Mouse (Mus musculus) left cerebral cortex, adult 6 months (tissue): Measurements from ENCODE around the gene Prdm1. TPM values are rescaled to one million over a fixed set of nuclear protein-coding genes. Genes with fewer than 3 reads are reported as not detected.

Experiments used
- long read RNA-seq, 2 experiments: library from polyadenylated mRNA; unstranded; transcript quantifications; one replicate each; pipeline ENCODE4 v2.0.0; 2019 to 2020
- polyA plus RNA-seq: library from polyadenylated mRNA; unstranded; fragments of <200 nt; fragmentation: Nextera tagmentation; gene quantifications from 2 replicates; pipeline ENCODE4 v1.2.3, GENCODE M21; 2021

Prdm1 gene
- polyA plus RNA-seq = 0.29 and 0.69 TPM in 2 replicates
- long read RNA-seq, experiment 1, full-length matches to known transcripts = 1 of 1 reads
- long read RNA-seq, experiment 1, partial matches to known transcripts = 0 of 1 reads
- long read RNA-seq, experiment 1, other reads (novel, unspliced or antisense) = 0 of 1 reads
- long read RNA-seq, experiment 2 = 0 reads

DNA sequence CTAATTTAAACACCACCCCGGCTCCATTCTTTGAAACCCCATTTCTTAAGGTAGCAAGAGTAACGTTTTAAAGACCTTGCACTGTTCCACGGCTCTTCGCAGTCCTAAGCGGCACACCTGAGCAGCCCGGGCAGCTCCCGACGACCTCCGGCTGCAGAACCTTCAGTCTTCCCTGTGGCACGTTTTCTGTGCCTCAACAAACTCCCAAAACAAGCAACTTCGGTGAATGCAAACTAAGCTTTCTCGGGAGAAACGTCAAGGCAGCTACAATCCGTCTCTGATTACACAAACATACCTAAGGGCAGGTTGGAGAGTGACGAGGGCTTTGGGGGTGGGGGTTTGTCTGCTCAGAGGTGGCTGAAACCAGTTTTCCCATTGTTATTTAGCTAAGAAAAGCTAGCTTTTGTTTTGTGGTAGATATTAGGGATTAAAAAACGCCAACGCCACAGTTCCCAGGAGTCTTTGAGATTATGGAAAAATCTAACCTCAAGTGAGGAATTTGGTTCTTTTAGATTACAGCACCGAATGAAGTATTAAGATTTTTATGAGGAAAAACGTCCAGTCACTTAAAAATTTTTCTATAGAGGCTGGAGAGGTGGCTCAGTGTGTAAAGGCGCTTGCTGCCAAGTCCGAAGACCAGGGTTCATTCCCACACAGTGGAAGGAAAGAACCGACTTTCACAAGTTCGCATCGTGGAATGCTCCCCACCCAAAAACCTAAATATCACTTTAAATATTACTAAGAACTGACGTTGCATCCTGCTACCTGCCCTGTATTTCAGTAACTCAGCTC is at the start of gene Prdm1:
Prdm1 (minus strand) TSS at position 211 of the 792 bp plus-strand sequence.

